Mouse (Mus musculus): ENCODE data around the gene Ralgapa1.
"Not testable (repeated sequence)": the region's sequence is repeated elsewhere in the genome, so short reads cannot be mapped to it uniquely, and the experiment has no call there.

Gene Ralgapa1

GRCm38 (mm10) chr12:55800144-55800543, 20.8 kb downstream of the Ralgapa1 start:
- DNase-seq (ENCODE audit: low spot score in 2 of 2) = no peak

- DNase-seq (ENCODE audit: low spot score in 2 of 2) = no peak
Observed at GRCm38 (mm10) chr12:55798745-55799144, 22.2 kb downstream of the Ralgapa1 start.

- DNase-seq (ENCODE audit: low spot score in 2 of 2) = peak; percentile 34 to 59
Observed at GRCm38 (mm10) chr12:55797103-55797502, 23.9 kb downstream of the Ralgapa1 start.

GRCm38 (mm10) chr12:55794485-55794884, 26.5 kb downstream of the Ralgapa1 start:
- DNase-seq (ENCODE audit: low spot score in 2 of 2) = not testable (repeated sequence)

GRCm38 (mm10) chr12:55785252-55785651, 35.7 kb downstream of the Ralgapa1 start:
- DNase-seq (ENCODE audit: low spot score in 2 of 2) = no peak

GRCm38 (mm10) chr12:55782662-55783061, 38.3 kb downstream of the Ralgapa1 start:
- no peak for DNase-seq (ENCODE audit: low spot score in 2 of 2)

- no peak for DNase-seq (ENCODE audit: low spot score in 2 of 2)
Observed at GRCm38 (mm10) chr12:55778301-55778700, 42.7 kb downstream of the Ralgapa1 start.

- DNase-seq (ENCODE audit: low spot score in 2 of 2) = no peak
Observed at GRCm38 (mm10) chr12:55777356-55777755, 43.6 kb downstream of the Ralgapa1 start.

- DNase-seq (ENCODE audit: low spot score in 2 of 2) = no peak
Observed at GRCm38 (mm10) chr12:55774316-55774715, 46.7 kb downstream of the Ralgapa1 start.

- no peak for DNase-seq (ENCODE audit: low spot score in 2 of 2)
Observed at GRCm38 (mm10) chr12:55720319-55720718, 100.6 kb downstream of the Ralgapa1 start.

- peak; percentile 3 for DNase-seq (ENCODE audit: low spot score in 2 of 2)
Observed at GRCm38 (mm10) chr12:55705881-55706280, 115.1 kb downstream of the Ralgapa1 start.

GRCm38 (mm10) chr12:55666699-55667098, 154.3 kb downstream of the Ralgapa1 start:
- DNase-seq (ENCODE audit: low spot score in 2 of 2) = no peak

- not testable (repeated sequence) for DNase-seq (ENCODE audit: low spot score in 2 of 2)
Observed at GRCm38 (mm10) chr12:55663194-55663593, 157.8 kb downstream of the Ralgapa1 start.

- DNase-seq (ENCODE audit: low spot score in 2 of 2) = no peak
Observed at GRCm38 (mm10) chr12:55648011-55648525, 172.9 kb downstream of the Ralgapa1 start.

GRCm38 (mm10) chr12:55626711-55627110, 194.3 kb downstream of the Ralgapa1 start:
- no peak for DNase-seq (ENCODE audit: low spot score in 2 of 2)

- no peak for DNase-seq (ENCODE audit: low spot score in 2 of 2)
Observed at GRCm38 (mm10) chr12:55623254-55623653, 197.7 kb downstream of the Ralgapa1 start.

GRCm38 (mm10) chr12:55622615-55623245, 198.2 kb downstream of the Ralgapa1 start:
- no peak for DNase-seq (ENCODE audit: low spot score in 2 of 2)

- no peak for DNase-seq (ENCODE audit: low spot score in 2 of 2)
Observed at GRCm38 (mm10) chr12:55620321-55620720, 200.6 kb downstream of the Ralgapa1 start.

GRCm38 (mm10) chr12:55610812-55611211, 210.2 kb downstream of the Ralgapa1 start:
- DNase-seq (ENCODE audit: low spot score in 2 of 2) = no peak

GRCm38 (mm10) chr12:55607902-55608301, 213.1 kb downstream of the Ralgapa1 start:
- DNase-seq (ENCODE audit: low spot score in 2 of 2) = no peak

GRCm38 (mm10) chr12:55604411-55604810, 216.6 kb downstream of the Ralgapa1 start:
- no peak for DNase-seq (ENCODE audit: low spot score in 2 of 2)

- no peak for DNase-seq (ENCODE audit: low spot score in 2 of 2)
Observed at GRCm38 (mm10) chr12:55600503-55600994, 220.4 kb downstream of the Ralgapa1 start.

Measured in heart, adult 9 months (tissue).